Mouse (Mus musculus) embryonic facial prominence, embryonic 14.5 days (tissue): ENCODE measurements around the gene Gm20388. TPM values are rescaled to one million over a fixed set of nuclear protein-coding genes. Genes with fewer than 3 reads are reported as not detected.
A peak's percentile ranks its signal among the peaks of the same experiment; 100 is the strongest.

Experiments
- ATAC-seq: fragments of 200-750 bp; cut with Nextera tagmentation; 2 replicates; pipeline ENCODE4 v1.8.0; 2017; ENCODE audit warnings: low read depth, moderate number of reproducible peaks, moderate TSS enrichment
- DNase-seq: peaks from one replicate; pipeline ENCODE4 v3.0.0-alpha.2; 2015; ENCODE audit warnings: low spot score
- H3K27ac ChIP-seq: fragments of 300-500 bp; sonication (generic); replicated peaks from 2 replicates; pipeline ENCODE4 v1.5.1; 2014; ENCODE audit warnings: low read depth, mild to moderate bottlenecking, low read length, moderate library complexity
- H3K27me3 ChIP-seq: fragments of 300-500 bp; sonication (generic); replicated peaks from 2 replicates; pipeline ENCODE4 v1.6.1; 2014; ENCODE audit warnings: low read length; ENCODE audit not compliant: control insufficient read depth, insufficient read depth
- H3K36me3 ChIP-seq: fragments of 300-500 bp; sonication (generic); 2 replicates; pipeline ENCODE4 v1.6.1; 2014; ENCODE audit warnings: low read length, mixed read lengths; ENCODE audit not compliant: control insufficient read depth, insufficient read depth
- H3K4me1 ChIP-seq: fragments of 300-500 bp; sonication (generic); 2 replicates; pipeline ENCODE4 v1.6.1; 2014; ENCODE audit warnings: antibody characterized with exemption, low read length; ENCODE audit not compliant: control insufficient read depth, insufficient read depth
- H3K4me2 ChIP-seq: fragments of 300-500 bp; sonication (generic); 2 replicates; pipeline ENCODE4 v1.6.1; 2014; ENCODE audit warnings: low read depth, mild to moderate bottlenecking, low read length, moderate library complexity, mixed read lengths
- H3K4me3 ChIP-seq: fragments of 300-500 bp; sonication (generic); 2 replicates; pipeline ENCODE4 v1.5.1; 2014; ENCODE audit warnings: low read depth, mild to moderate bottlenecking, low read length
- H3K9ac ChIP-seq: fragments of 300-500 bp; sonication (generic); 2 replicates; pipeline ENCODE4 v1.6.1; 2014; ENCODE audit warnings: low read depth, mild to moderate bottlenecking, low read length, moderate library complexity, mixed read lengths
- H3K9me3 ChIP-seq: fragments of 300-500 bp; sonication (generic); 2 replicates; pipeline ENCODE4 v1.6.1; 2016; ENCODE audit warnings: low read length; ENCODE audit not compliant: control insufficient read depth
- WGBS: fragments of 180-500 bp; shearing (Covaris S2); extraction: QIAGEN DNeasy Blood & Tissue Kit; methylation state at CpG from one replicate; pipeline ENCODE4 v1.1.7; 2014; 5-methylcytosine and 5-hydroxymethylcytosine counted together
- polyA plus RNA-seq: library from polyadenylated mRNA; unstranded; fragments of >200 nt; fragmentation: Nextera tagmentation; extraction: Ambion mirVana; gene quantifications from 2 replicates; pipeline ENCODE4 v1.2.1, GENCODE M21; 2014

Gene Gm20388
- polyA plus RNA-seq, 1 experiment from 2014 or later, result not detected

DNA sequence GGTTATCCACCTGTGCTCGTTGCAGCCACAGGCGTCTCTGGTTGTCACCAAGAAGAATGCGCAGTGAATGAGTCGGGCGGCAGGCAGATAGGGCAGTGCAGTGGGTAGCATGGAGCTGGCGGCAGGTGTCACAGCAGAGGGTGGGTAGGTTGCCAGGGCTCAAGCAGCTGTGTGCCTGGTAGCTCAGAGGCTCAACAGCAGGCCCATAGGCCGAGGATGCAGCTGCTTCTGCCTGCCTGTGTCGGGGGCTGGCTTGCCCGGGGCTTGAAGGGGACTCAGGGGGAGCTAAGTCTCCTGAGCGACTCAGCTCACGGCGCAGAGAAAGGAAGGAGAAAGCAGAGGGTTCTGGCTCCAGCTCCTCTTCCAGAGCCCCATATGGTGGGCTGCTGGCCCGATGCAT lies 3322.7 kb downstream of the Gm20388 start:
- WGBS, result 57% methylated on average over 12 of the region's 13 CpGs
- H3K9ac ChIP-seq, result no peak overlapping the region
- 0 out of 2 replicates have a peak, but pooled peaks cover 6% of the 10 kb centered on the region for H3K4me1 ChIP-seq
- H3K4me2 ChIP-seq, result no peak overlapping the region
- no peak for DNase-seq
- H3K36me3 ChIP-seq, result 0 out of 2 replicates have a peak, but pooled peaks cover 12% of the 10 kb centered on the region
- H3K4me3 ChIP-seq, result no peak overlapping the region
- H3K27ac ChIP-seq, result no peak overlapping the region
- ATAC-seq, result peak; percentile 10; the same call in 1 of the 2 replicates
- no peaks in the 10 kb centered on the region for H3K9me3 ChIP-seq
- peaks cover 8% of the 10 kb centered on the region for H3K27me3 ChIP-seq

DNA sequence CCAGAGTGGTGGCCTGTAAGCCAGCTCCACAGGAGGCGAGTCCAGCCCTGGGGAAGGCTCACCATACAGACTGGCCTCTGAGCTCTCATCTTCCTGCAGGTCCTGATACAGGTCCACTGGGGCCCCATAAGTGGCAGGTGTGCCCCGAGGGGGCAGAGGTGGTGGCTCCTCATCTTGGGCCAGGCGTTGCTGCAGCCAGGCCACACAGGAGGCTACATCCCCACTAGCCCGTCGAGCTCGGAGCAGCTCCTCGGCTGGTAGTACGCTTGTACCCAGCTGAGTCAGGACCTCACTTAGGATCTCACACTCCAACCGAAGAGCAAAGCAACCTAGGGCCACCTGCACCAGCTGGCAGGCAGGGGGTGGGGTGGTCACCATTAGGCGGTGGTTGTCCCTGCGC lies 3323.1 kb downstream of the Gm20388 start:
- H3K4me3 ChIP-seq, result no peak overlapping the region
- 0 out of 2 replicates have a peak, but pooled peaks cover 6% of the 10 kb centered on the region for H3K4me1 ChIP-seq
- H3K4me2 ChIP-seq, result no peak overlapping the region
- 0 out of 2 replicates have a peak, but pooled peaks cover 7% of the 10 kb centered on the region for H3K36me3 ChIP-seq
- DNase-seq (no peak), ATAC-seq (no peak)
- H3K27ac ChIP-seq, result no peak overlapping the region
- no peaks in the 10 kb centered on the region for H3K9me3 ChIP-seq
- 78% methylated on average over 7 of the region's 11 CpGs for WGBS
- peaks cover 8% of the 10 kb centered on the region for H3K27me3 ChIP-seq
- H3K9ac ChIP-seq, result no peak overlapping the region

DNA sequence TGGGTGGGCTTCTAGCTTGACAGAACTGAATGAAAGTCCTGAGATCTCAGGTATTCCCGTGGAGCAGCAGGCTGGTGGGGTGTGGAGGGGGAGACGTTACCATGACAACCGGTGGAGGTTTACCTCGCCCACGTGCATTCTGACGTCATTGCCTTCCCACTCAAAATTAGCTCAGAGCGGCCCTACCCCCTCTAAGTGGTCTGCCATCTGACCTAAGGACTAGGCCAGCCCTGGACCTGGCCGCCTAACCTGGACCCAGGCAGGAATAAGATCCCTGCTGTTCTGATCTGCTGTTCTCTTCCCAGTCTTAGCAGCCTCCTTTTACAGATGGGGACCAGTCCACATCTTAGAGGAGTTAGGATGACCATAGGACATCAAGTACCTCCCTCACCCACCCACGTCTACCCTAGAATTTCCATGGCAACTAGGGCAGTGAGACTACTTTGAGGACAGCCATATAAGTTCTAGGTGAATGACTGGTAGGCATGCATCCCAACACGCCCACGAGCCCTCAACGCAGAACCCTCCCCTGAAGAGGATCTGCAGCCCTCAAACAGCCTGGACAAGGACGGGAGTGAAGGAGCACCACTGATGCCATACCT lies 3324.4 kb downstream of the Gm20388 start:
- Histone ChIP-seq H3K4me1 (0 out of 2 replicates have a peak, but pooled peaks cover 6% of the 10 kb centered on the region), H3K27me3 (peaks cover 8% of the 10 kb centered on the region), H3K27ac (no peak overlapping the region), H3K4me2 (peak overlapping the region; percentile 85), H3K9me3 (no peaks in the 10 kb centered on the region), H3K4me3 (peak overlapping the region; percentile 61), H3K9ac (peak overlapping the region; percentile 66), H3K36me3 (no peaks in the 10 kb centered on the region)
- DNase-seq (no peak), ATAC-seq (peak; percentile 0; the same call in 1 of the 2 replicates)
- WGBS, result 34% methylated on average over 9 of the region's 13 CpGs

DNA sequence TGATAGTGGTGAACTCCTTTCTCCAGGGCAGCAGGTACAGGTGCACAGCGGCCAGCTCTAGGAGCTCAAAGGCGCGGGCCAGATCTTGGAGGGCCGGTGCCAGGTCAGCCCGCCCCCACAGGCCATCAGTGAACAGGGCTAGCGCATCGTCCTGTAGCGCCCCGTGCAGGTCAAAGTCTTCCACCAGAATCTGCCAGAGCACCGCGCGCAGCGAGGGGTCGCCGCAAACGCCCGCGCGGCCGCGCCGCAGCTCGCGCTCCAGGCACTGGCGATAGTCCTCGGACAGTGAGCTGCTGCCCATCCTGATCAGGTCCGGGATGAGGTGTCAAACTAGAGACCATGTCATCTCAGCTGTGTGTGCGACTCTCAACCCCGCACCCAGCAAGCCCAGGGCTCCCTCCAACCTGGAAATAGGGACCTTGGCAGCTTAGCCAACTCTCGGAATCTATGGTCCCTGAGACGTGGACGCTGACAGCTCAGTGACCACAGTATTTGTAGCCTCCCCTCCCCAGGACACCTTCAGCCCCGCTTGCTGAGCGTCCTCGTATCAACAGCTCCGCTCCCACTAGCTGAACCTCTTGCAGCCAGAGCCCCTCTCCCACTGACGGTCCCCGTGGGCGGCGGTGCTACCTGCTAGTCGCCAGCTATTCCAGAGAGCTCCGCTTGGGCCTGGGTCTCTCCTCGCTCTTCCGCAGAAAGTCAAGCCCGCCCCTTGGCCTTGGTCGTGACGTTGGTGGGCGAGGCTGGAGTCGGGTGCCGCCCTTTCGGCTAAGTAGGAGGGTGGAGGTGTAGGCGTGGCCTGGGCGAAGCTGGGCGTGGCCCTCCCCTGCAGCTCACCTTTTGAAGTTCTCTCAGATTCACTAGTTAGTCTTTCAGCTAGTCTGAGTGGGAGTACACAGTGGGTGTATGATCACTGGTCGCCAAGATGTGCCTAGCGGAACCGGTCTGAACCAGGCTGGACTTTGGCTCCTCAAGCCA lies 3325.2 kb downstream of the Gm20388 start, which contains the start of gene Spata2l:
Spata2l (minus strand) TSS at position 714 of the 978 bp plus-strand sequence.
- ATAC-seq, result peak; percentile 92
- no peaks in the 10 kb centered on the region for H3K9me3 ChIP-seq
- peak within 1 kb of the TSS; percentile 66 for H3K9ac ChIP-seq
- H3K4me1 ChIP-seq, result 0 out of 2 replicates have a peak, but pooled peaks cover 6% of the 10 kb centered on the region
- no peaks in the 10 kb centered on the region for H3K36me3 ChIP-seq
- no peak within 1 kb of the TSS for H3K27ac ChIP-seq
- peak within 1 kb of the TSS; percentile 85 for H3K4me2 ChIP-seq
- peak within 1 kb of the TSS; percentile 61 for H3K4me3 ChIP-seq
- DNase-seq, result peak; percentile 92
- peaks cover 8% of the 10 kb centered on the region for H3K27me3 ChIP-seq
- under 1% methylated on average over 51 of the region's 57 CpGs for WGBS

DNA sequence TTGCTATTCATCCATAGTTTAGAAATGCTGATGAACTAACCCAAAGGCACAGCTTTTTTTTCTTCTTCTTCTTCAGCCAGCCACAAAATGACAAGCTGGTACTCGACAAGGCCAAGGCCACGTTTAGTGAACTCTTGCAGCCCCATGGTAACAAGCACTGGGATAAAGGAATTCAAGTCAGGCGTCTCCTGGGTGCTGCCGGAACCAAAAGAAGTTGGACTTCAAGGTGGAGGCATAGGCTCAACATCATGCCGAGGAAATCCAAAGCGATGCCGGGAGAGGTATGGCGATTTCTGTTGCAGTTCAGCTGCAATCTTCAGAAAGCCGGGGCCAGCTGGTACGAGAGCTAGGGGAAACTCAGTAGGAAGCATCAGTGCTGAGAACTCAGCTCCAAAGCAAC lies 3328.8 kb downstream of the Gm20388 start:
- peaks cover 25% of the 10 kb centered on the region; the same call in 1 of the 2 replicates for H3K36me3 ChIP-seq
- H3K4me3 ChIP-seq, result no peak overlapping the region
- H3K4me1 ChIP-seq, result 0 out of 2 replicates have a peak, but pooled peaks cover 6% of the 10 kb centered on the region
- WGBS, result 85% methylated on average over 10 of the region's 10 CpGs
- H3K9ac ChIP-seq, result no peak overlapping the region
- H3K4me2 ChIP-seq, result no peak overlapping the region
- DNase-seq (no peak), ATAC-seq (no peak)
- H3K9me3 ChIP-seq, result no peaks in the 10 kb centered on the region
- H3K27me3 ChIP-seq, result peaks cover 6% of the 10 kb centered on the region
- H3K27ac ChIP-seq, result no peak overlapping the region

DNA sequence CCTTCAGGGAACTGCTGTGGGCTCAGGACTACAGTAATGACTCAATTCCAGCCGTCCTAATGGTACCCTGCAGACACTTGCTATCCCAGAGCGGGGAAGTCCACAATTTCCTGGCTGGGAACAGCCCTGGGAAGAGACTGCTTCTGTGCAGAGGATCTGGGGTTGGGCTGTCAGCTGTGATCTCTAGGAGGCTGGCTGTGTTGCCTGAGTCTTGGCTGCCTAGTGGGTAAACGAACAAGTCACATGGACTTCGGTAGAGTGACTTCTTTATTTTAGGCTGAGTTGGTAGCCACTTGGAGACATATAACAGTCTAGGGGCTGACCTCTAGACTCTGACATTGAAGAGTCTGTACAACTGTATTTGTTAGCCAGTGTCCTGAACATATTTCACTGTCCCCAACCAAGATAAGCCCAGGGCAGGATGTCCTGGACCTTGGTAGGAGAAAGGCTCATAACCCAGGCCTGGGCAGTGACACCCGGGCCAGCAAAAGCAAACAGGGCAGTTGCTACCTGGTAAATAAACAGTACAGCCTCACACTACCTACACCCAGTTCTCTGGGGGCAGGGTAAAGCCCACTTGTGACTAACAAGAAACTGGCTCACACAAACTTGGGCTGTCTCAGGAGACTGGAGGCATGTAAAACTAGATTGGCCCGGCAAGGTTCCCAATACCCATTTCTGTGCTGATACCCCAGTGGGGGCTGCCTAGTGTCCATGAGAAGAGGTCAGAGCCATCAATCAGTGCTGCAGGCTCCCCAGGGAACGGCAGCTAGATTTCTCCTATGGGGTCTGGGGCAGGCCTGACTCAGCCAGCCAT lies 3331.7 kb downstream of the Gm20388 start:
- Histone ChIP-seq H3K27ac (no peak overlapping the region), H3K4me1 (no peaks in the 10 kb centered on the region), H3K27me3 (no peaks in the 10 kb centered on the region), H3K36me3 (peaks cover 55% of the 10 kb centered on the region), H3K4me2 (no peak overlapping the region), H3K4me3 (no peak overlapping the region), H3K9me3 (no peaks in the 10 kb centered on the region), H3K9ac (no peak overlapping the region)
- 87% methylated on average over 7 of the region's 7 CpGs for WGBS
- DNase-seq (no peak), ATAC-seq (no peak)

DNA sequence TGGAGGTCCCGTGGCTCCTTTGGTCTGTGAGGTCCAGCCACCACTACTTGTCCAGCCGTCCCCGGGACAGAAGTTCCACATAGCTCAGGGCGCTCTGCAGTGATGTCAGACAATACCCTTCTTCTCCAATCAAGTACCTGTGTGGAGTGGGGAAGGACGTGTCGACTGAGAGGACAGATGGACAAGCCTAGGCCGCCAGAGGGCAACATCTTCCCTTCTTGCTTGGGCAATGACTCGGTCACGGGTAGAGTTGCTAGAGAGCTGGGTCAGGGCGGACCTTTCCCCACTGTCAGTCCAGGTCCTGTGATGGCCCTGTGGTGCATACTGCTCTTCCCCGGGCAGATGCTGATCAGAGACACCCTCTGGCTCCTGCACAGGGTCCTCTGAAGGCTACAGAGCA lies 3332.4 kb downstream of the Gm20388 start:
- WGBS, result 74% methylated on average over 10 of the region's 11 CpGs
- peaks cover 62% of the 10 kb centered on the region for H3K36me3 ChIP-seq
- H3K4me2 ChIP-seq, result no peak overlapping the region
- H3K4me3 ChIP-seq, result no peak overlapping the region
- H3K4me1 ChIP-seq, result no peaks in the 10 kb centered on the region
- 0 out of 2 replicates have a peak overlapping the region, but pooled peaks have one; percentile 8 for H3K9ac ChIP-seq
- H3K27me3 ChIP-seq, result no peaks in the 10 kb centered on the region
- no peak for DNase-seq
- no peak overlapping the region for H3K27ac ChIP-seq
- H3K9me3 ChIP-seq, result no peaks in the 10 kb centered on the region
- ATAC-seq, result no peak

DNA sequence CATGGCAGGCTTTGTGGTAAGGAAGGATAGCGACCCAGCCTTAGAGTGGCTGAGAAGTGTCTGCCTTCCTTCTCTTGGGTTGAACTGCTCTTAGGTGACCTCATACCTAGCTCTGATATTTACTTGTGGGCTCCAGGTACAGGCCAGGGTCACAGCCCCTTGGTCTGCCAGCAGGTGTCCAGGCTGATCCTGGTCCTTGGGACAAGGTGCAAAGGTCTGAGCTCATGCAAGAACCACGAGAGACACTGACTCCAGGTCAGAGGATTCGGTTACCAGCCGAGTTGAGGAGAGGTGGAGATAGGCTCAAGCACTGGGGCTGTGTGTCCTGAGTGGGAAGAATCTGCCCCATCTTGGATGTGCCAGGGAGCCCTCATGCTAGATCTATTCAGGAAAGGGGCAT lies 3333.7 kb downstream of the Gm20388 start:
- Histone ChIP-seq H3K4me2 (no peak overlapping the region), H3K27me3 (no peaks in the 10 kb centered on the region), H3K4me3 (no peak overlapping the region), H3K36me3 (peaks cover 75% of the 10 kb centered on the region), H3K9me3 (no peaks in the 10 kb centered on the region), H3K27ac (no peak overlapping the region), H3K9ac (no peak overlapping the region), H3K4me1 (no peaks in the 10 kb centered on the region)
- DNase-seq (no peak), ATAC-seq (no peak)
- 85% methylated on average over 4 of the region's 4 CpGs for WGBS
